Mouse (Mus musculus): ENCODE data around the gene Sema4f.

- TF ChIP-seq FLI1 (IDR thresholded peaks at IDR 0.05; ENCODE audit: low read length) = no peak
- no peak for TF ChIP-seq GATA1 (IDR thresholded peaks at IDR 0.05; ENCODE audit: borderline replicate concordance, low read length)
Observed at GRCm38 (mm10) chr6:82879463-82880089, 60.0 kb downstream of the Sema4f start.

All from megakaryocyte, embryonic 14.5 days (primary cell).